Mouse (Mus musculus) frontal cortex, postnatal 36 days (tissue): ENCODE results near the gene Stx7.

Source experiments
- DNase-seq, 2 experiments: peaks; one replicate each; pipeline ENCODE4 v3.0.0; 2022; ENCODE audit warnings: low spot score in 2 of 2

The Stx7 gene

GRCm38 (mm10) chr10:24167978-24168583 lies 19.0 kb downstream of the Stx7 start:
- no peak for DNase-seq

- DNase-seq, result no peak
Measured at GRCm38 (mm10) chr10:24168854-24169253, 19.8 kb downstream of the Stx7 start.

GRCm38 (mm10) chr10:24171906-24172459 lies 22.9 kb downstream of the Stx7 start:
- DNase-seq, result no peak

- peak; percentile 23 to 60 for DNase-seq
Measured at GRCm38 (mm10) chr10:24173210-24174001, 24.3 kb downstream of the Stx7 start.

- DNase-seq, result peak in 1 of 2 experiments; percentile 16
Measured at GRCm38 (mm10) chr10:24190392-24190791, 41.3 kb downstream of the Stx7 start.

- no peak for DNase-seq
Measured at GRCm38 (mm10) chr10:24191977-24192376, 42.9 kb downstream of the Stx7 start.

GRCm38 (mm10) chr10:24199303-24199702 lies 50.2 kb downstream of the Stx7 start:
- DNase-seq, result no peak

GRCm38 (mm10) chr10:24200099-24200498 lies 51.0 kb downstream of the Stx7 start:
- DNase-seq, result no peak

GRCm38 (mm10) chr10:24210075-24210474 lies 61.0 kb downstream of the Stx7 start:
- no peak for DNase-seq

GRCm38 (mm10) chr10:24213297-24213696 lies 64.2 kb downstream of the Stx7 start:
- no peak for DNase-seq

GRCm38 (mm10) chr10:24217558-24218268 lies 68.6 kb downstream of the Stx7 start:
- no peak for DNase-seq

- DNase-seq, result no peak
Measured at GRCm38 (mm10) chr10:24220931-24221330, 71.8 kb downstream of the Stx7 start.

GRCm38 (mm10) chr10:24222911-24223310 lies 73.8 kb downstream of the Stx7 start:
- no peak for DNase-seq

GRCm38 (mm10) chr10:24223449-24224143 lies 74.5 kb downstream of the Stx7 start, which contains the start of gene Moxd1:
Gene Moxd1, plus strand, starts transcription at chr10:24223517.
- DNase-seq, result no peak

GRCm38 (mm10) chr10:24224591-24224990 lies 75.5 kb downstream of the Stx7 start:
- no peak for DNase-seq

- no peak for DNase-seq
Measured at GRCm38 (mm10) chr10:24228318-24229183, 79.4 kb downstream of the Stx7 start.

- DNase-seq, result no peak
Measured at GRCm38 (mm10) chr10:24232281-24232680, 83.2 kb downstream of the Stx7 start.

GRCm38 (mm10) chr10:24235426-24236283 lies 86.6 kb downstream of the Stx7 start:
- peak; percentile 25 to 26 for DNase-seq
